Mouse (Mus musculus) ES-E14 (cell line): Measurements from ENCODE around the gene Nsun6.

Experiments used
- CHD2 ChIP-seq: IDR thresholded peaks from 2 replicates; pipeline ENCODE4 v1.6.1; 2014; ENCODE audit warnings: mild to moderate bottlenecking, low read depth, low read length, inconsistent platforms
- HCFC1 ChIP-seq: IDR thresholded peaks from 2 replicates; pipeline ENCODE4 v1.6.1; 2012; ENCODE audit warnings: low read length, inconsistent platforms, borderline replicate concordance; ENCODE audit not compliant: insufficient read depth
- MAFK ChIP-seq: IDR thresholded peaks from 2 replicates; pipeline ENCODE4 v1.6.1; 2014; ENCODE audit warnings: mild to moderate bottlenecking, low read depth, low read length, inconsistent platforms; ENCODE audit not compliant: insufficient read depth
- ZNF384 ChIP-seq: IDR thresholded peaks from 2 replicates; pipeline ENCODE4 v1.6.1; 2012; ENCODE audit warnings: low read depth, low read length, inconsistent platforms

DNA sequence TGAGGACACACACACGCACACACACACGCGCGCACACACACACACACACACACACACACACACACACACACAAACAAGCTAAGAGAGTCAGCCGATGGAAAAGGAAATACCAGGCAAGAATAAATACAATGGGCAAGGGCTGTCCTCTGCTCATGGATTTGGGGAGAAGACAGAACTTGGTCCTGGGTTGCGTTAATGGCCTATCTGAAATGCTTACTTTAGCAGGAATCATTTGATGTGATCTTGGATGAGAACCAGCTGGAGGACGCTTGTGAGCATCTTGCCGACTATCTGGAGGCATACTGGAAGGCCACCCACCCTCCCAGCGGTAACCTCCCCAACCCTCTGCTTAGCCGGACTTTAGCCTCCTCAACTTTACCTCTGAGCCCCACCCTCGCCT is 70.8 kb downstream of the Nsun6 start:
- no peak for TF ChIP-seq ZNF384
- no peak for TF ChIP-seq HCFC1
- no peak for TF ChIP-seq MAFK
- TF ChIP-seq CHD2: no peak
